In the genomic region with DNA sequence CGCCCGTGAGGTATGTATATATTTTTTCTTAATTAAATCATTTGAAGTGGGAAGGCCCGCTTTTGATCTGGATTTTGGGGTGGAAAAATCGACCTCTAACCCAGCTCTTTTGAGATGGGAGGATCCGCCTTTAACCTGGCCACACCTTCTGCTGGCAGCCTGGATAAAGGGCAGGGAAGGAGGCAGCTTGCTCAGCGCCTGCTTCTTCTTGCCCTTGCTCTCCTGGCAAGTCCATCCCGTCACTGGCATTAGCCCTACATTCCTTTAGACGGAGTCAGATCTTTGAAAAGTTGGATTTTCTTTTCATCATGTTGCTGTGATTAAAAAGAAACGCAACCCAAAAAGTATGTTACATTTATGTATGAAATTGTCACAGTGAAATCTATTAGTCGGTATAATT, we compare ENCODE assay signal across 17 mouse cellular contexts. TPM values are rescaled to one million over a fixed set of nuclear protein-coding genes. Genes with fewer than 3 reads are reported as not detected.
DNase-seq lines count a peak whose midpoint lies in the region; TF ChIP-seq lines count a peak whose summit lies in the region.
"Had no signal": no experiment of that assay in that cellular context is flagged by ENCODE, and none has a peak within 500 bp of the region (broad histone marks: within the 10 kb centered on the region; RNA-seq: fewer than 3 reads in every experiment).

No protein-coding gene starts in this region.

- intact Hi-C loops in gastrocnemius, adult 2 months (cut with DNase I), result no loop called here

- no peak overlapping the region for H3K27ac ChIP-seq in gastrocnemius, adult 2 months
- H3K27ac ChIP-seq: embryonic facial prominence, embryonic 12.5 days; hindbrain, embryonic 10.5 days; hindbrain, postnatal 0 days; stomach, embryonic 15.5 days had no signal

- DNase-seq in gastrocnemius, adult 2 months, result peak; percentile 59
- DNase-seq in gastrocnemius, postnatal 25 days, result no peak
- peak; percentile 39 for DNase-seq in testis, postnatal 10 days (ENCODE audit: low spot score)
- DNase-seq in testis, postnatal 14 days (ENCODE audit: low spot score), result no peak
- DNase-seq in fibroblast of lung, adult 2 months (ENCODE audit: low read depth), result peak; percentile 60
- peak; percentile 51 for DNase-seq in lung, postnatal 36 days
- DNase-seq in thymus, postnatal 25 days, result no peak
- no peak for DNase-seq in MN1 (ENCODE audit: low spot score)
- DNase-seq: adrenal gland, adult 2 months; cerebellum, adult 8-10 months; lung, embryonic 14.5 days; retina, postnatal 1 day had no signal

- no peak for TF ChIP-seq CTCF in gastrocnemius, adult 2 months (IDR thresholded peaks at IDR 0.05)

- no peak overlapping the region for H3K4me3 ChIP-seq in gastrocnemius, adult 2 months
- H3K4me3 ChIP-seq: embryonic facial prominence, embryonic 12.5 days; heart, embryonic 10.5 days; hindbrain, embryonic 10.5 days; stomach, embryonic 15.5 days had no signal

RNA-seq across cellular contexts. Expression of gene Rgs10, which starts 54.8 kb away (rescaled TPM):
- 1 to 10 TPM; 2.0 to 4.8 TPM for total RNA-seq in gastrocnemius, adult 2 months (2021)
- 1 to 10 TPM; 3.6 to 4.1 TPM for total RNA-seq in gastrocnemius, postnatal 25 days (2021)

Comparison
In these comparisons a context has a peak if more than half of its experiments do, and no peak if none do; other contexts are left out.
1. DNase-seq: peak in gastrocnemius, adult 2 months (single experiment), testis, postnatal 10 days (single experiment), fibroblast of lung, adult 2 months (single experiment) and lung, postnatal 36 days (single experiment); none in gastrocnemius, postnatal 25 days (single experiment), testis, postnatal 14 days (single experiment), thymus, postnatal 25 days (single experiment) and MN1 (single experiment).